Mouse (Mus musculus): ENCODE data around the gene Arhgap24.

GRCm38 (mm10) chr5:102874605-102875298, 393.6 kb downstream of the Arhgap24 start:
- TF ChIP-seq POLR2A (IDR thresholded peaks at IDR 0.05; ENCODE audit: borderline replicate concordance, extremely low read depth, insufficient read depth, insufficient read length, poor library complexity, severe bottlenecking) (no peak), CTCF (IDR thresholded peaks at IDR 0.05; ENCODE audit: borderline replicate concordance, extremely low read depth, insufficient read depth, insufficient read length) (peak; percentile 77; the same call in 1 of the 2 replicates)
